ENCODE assay signal across 8 mouse cellular contexts in the genomic region with DNA sequence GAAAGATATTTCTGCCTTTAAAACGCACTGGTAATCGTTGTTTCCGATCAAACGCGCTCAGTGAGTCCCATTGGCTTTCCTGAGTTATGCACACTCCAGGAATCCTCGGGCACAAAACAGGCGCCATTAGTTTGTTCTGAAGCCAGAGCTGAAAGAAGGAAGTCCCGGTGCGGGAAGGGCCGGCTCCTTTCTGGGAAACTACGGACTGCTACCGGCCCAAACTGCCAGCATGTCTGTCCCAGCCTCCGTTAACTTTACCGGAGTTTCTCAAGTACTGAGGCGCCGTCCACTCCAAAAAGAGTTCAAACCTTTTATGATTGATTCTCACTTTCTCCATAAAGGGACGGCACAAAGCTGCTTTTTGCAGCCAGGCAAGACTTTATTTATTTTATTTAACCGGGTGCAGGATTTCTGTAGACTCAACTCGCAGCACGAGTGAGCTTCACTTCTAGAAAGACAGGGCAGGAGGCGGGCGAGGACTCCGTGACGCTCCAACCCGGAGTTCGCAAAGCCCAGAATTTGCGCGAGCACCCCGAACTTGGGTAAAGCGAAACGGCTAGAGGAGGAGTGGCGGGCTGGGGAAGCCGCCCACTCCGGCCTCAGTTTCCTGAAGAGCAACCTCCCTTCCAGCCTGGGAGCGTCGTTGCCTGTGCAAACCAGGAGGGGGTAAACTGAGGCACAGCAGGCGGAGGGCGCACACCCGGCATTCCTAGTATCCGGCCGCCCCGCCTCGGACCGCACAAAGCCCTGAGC. TPM values are rescaled to one million over a fixed set of nuclear protein-coding genes. Genes with fewer than 3 reads are reported as not detected.
DNase-seq lines count a peak whose midpoint lies in the region; ATAC-seq lines count a peak whose summit lies in the region.

No protein-coding gene starts in this region.

- H3K4me1 ChIP-seq in forebrain, embryonic 16.5 days (replicated peaks; ENCODE audit: control insufficient read depth, insufficient read depth, low read length), result peaks cover 18% of the 10 kb centered on the region

- H3K9ac ChIP-seq in forebrain, embryonic 16.5 days (replicated peaks; ENCODE audit: low read depth, low read length), result peak overlapping the region; percentile 84

- peak overlapping the region; percentile 91 for H3K4me3 ChIP-seq in forebrain, embryonic 16.5 days (replicated peaks; ENCODE audit: low read length)

- H3K27me3 ChIP-seq in forebrain, embryonic 16.5 days (replicated peaks; ENCODE audit: control insufficient read depth, insufficient read depth, low read length), result no peaks in the 10 kb centered on the region

- no peaks in the 10 kb centered on the region for H3K9me3 ChIP-seq in forebrain, embryonic 16.5 days (ENCODE audit: control insufficient read depth, low read length)

- under 1% methylated on average over 44 of the region's 44 CpGs for WGBS in forebrain, embryonic 16.5 days

- H3K4me2 ChIP-seq in forebrain, embryonic 16.5 days (ENCODE audit: low read length), result peak overlapping the region; percentile 93

- no peaks in the 10 kb centered on the region for H3K36me3 ChIP-seq in forebrain, embryonic 16.5 days (ENCODE audit: control insufficient read depth, insufficient read depth)

- ATAC-seq in forebrain, embryonic 16.5 days, result peak; percentile 56

- H3K27ac ChIP-seq in forebrain, embryonic 16.5 days (ENCODE audit: low read length), result peak overlapping the region; percentile 92

- DNase-seq in ZHBTc4 (ENCODE audit: low read depth, low spot score), result peak; percentile 91
- peak; percentile 20 for DNase-seq in cerebellum, adult 11 months
- peak; percentile 78 for DNase-seq in heart, postnatal 4 days
- DNase-seq in layer of hippocampus, postnatal 14 days (ENCODE audit: low spot score in 2 of 2), result peak; percentile 43 to 44
- DNase-seq in lung, postnatal 36 days, result peak; percentile 78
- DNase-seq in skeletal muscle tissue, adult 2 months (ENCODE audit: low read depth, low spot score), result peak; percentile 38
- DNase-seq in spleen, adult 12 weeks (ENCODE audit: low spot score), result no peak

RNA-seq across cellular contexts. Expression of a gene that starts 0.5 kb away (rescaled TPM):
- 10.3 and 17.6 TPM in 2 replicates for polyA plus RNA-seq in forebrain, embryonic 16.5 days (2015; fragmentation: Nextera tagmentation; extraction: Ambion mirVana)
- 100 to 1,000 TPM; 180 to 186 TPM for total RNA-seq in heart, postnatal 4 days (2021)
- 10 to 100 TPM; 30.7 to 34.3 TPM for total RNA-seq in layer of hippocampus, postnatal 14 days (2021)

Comparison
In these comparisons a context has a peak if more than half of its experiments do, and no peak if none do; other contexts are left out.
1. RNA of a gene that starts 0.5 kb away (total RNA-seq): 180 to 186 TPM in heart, postnatal 4 days; 30.7 to 34.3 TPM in layer of hippocampus, postnatal 14 days; every median in the first group is over 4 times any median in the second.